Mouse (Mus musculus): ENCODE data around the gene Ecm2. TPM values are rescaled to one million over a fixed set of nuclear protein-coding genes. Genes with fewer than 3 reads are reported as not detected.
A peak's percentile ranks its signal among the peaks of the same experiment; 100 is the strongest.

Ecm2 gene
- total RNA-seq, 2 experiments from 2014 or later, result 17.1 to 20.1 TPM

- no peak for DNase-seq
- intact Hi-C loops (cut with DNase I; ENCODE audit: low total_unique reads), result no loop called here
Observed at GRCm38 (mm10) chr13:49492376-49493368, 11.9 kb upstream of the Ecm2 start, which contains the start of gene Tes3-ps. Gene Tes3-ps (plus strand): TSS chr13:49493318.

DNA sequence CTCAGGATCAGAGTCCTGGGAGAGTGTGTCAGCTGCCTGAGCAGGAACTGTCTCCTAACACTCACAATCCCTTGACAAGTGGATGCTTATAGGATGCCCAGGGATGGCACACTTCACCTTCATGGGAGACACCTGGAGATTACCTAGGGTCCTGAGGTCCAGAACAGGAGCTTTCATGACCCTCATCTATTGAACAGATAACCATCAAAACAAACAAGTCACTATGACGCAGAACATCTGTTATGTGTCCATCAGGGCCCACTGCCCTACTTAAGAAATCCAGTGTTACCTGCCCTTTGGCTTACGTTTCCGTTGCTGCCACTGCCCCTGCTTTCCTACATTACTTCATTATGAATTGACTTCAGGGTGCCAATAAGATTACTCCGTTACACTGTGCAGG, 1.2 kb downstream of the Ecm2 start:
- intact Hi-C loops (cut with DNase I; ENCODE audit: low total_unique reads), result no loop called here
- no peak for DNase-seq

- intact Hi-C loops (cut with DNase I; ENCODE audit: low total_unique reads), result no loop called here
- no peak for DNase-seq
Observed at GRCm38 (mm10) chr13:49507176-49507575, 2.6 kb downstream of the Ecm2 start.

DNA sequence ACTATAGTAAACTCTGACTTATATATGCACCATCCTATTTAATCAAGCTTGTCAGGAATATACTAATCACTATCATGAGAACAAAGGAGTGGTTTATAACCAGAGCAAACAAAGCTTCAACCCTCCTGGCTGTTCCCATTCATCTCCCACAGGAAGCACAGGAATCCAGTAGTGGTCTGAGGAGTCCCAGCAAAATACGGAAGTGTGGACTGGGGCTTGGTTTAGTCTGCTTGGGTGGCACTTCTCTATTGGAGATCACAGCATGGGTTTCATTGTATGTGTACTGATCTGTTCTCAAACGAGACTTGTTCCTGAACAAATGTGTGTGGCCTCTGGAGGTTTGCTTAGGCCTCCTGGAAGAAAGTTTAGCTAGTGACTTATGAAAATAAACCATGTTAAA, 14.2 kb downstream of the Ecm2 start:
- DNase-seq, result no peak
- intact Hi-C loops (cut with DNase I; ENCODE audit: low total_unique reads), result loop anchor here (10.0 kb wide), 1 partner anchor 64 kb away; no protein-coding TSS in a partner anchor

GRCm38 (mm10) chr13:49526235-49526634, 21.6 kb downstream of the Ecm2 start:
- intact Hi-C loops (cut with DNase I; ENCODE audit: low total_unique reads), result no loop called here
- no peak for DNase-seq

GRCm38 (mm10) chr13:49530636-49531035, 26.0 kb downstream of the Ecm2 start:
- DNase-seq, result no peak
- intact Hi-C loops (cut with DNase I; ENCODE audit: low total_unique reads), result no loop called here

- intact Hi-C loops (cut with DNase I; ENCODE audit: low total_unique reads), result no loop called here
- no peak for DNase-seq
Observed at GRCm38 (mm10) chr13:49536946-49537345, 32.3 kb downstream of the Ecm2 start.

DNA sequence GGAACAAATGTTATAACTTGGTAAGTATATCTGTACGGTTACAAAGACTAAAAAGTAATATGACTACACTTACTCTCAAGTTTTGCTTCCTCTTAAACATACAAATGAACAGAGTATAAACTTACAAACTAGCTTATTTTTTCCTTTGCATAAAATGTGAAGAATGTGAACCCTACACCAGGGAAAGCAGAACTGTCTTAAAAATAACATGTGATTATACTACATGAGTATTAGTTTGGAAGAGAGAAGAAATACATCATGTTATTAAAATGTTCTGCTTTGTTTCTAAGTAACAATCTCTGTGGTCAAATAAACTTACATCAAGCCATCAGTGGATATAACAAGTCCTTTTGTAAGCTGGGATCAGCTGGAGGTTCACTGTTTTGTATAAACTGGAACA, 34.1 kb downstream of the Ecm2 start:
- intact Hi-C loops (cut with DNase I; ENCODE audit: low total_unique reads), result no loop called here
- no peak for DNase-seq

DNA sequence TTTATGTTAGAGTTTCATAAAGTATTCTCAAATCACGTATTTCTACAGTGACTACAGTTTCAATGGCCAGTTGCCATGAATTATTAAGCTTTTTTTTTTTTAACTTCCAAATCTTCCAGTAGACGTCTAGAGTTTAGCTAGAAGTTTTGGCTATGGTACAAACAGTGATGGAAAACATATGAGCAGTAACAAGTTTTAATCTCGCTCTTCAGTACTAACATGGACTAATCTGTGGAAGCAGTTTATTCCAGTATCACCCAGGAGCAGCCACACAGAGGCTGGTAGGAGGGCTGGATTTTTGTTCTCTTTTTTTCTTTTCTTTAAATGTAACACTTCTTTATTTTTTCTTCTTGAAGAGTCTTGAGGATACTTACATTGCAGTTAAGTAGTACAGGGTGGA, 39.7 kb downstream of the Ecm2 start, which contains the start of gene Aspn:
Gene Aspn, plus strand, starts transcription at position 165 of the 400 bp plus-strand sequence.
- DNase-seq, result no peak
- intact Hi-C loops (cut with DNase I; ENCODE audit: low total_unique reads), result no loop called here

DNA sequence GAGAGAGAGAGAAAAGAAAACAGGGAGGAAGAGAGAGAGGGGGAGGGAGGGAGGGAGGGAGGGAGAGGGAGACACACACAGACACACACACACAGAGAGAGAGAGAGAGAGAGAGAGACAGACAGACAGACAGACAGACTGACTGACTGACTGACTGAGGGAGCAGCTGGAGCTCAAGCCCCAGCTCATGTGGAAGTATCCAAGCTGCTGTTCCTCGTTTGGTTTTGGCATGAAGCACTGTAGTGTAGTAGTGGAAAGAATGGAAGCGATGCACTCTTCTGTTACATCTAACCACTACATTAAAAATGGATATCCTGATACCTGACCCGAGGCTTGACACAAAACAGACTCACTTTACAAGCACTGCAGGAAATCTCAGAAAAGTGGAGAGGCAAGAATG, 41.0 kb downstream of the Ecm2 start:
- peak; percentile 6 for DNase-seq
- intact Hi-C loops (cut with DNase I; ENCODE audit: low total_unique reads), result no loop called here

- peak; percentile 9 for DNase-seq
- intact Hi-C loops (cut with DNase I; ENCODE audit: low total_unique reads), result no loop called here
Observed at GRCm38 (mm10) chr13:49546517-49546916, 41.9 kb downstream of the Ecm2 start.

DNA sequence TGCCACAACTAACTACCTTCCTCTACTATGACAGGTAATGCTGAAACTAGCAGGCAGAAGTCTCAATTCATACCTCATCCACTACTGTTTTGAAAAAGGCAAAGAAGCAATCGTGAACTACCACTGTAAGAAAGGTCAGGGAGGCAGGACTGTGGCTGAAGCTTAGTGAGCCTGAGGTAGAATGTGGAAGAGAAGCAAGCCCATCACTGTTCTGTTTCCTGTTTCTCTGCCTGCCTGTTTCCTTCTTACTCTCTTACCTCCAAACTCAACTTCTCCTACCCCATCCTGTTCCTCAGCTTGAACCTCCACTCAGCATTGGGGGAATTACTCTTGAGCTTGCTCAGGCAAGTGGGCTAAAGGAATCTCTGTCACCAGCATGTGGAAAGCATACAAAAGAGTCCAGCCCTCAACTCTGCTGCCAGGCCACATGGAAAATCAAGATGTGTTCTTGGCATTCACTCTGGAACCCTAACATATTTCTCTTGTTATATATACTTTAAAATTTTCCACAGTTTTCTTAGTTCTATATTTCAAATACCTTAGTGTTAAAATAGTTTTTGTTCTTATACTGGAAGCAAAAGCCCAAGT, 43.0 kb downstream of the Ecm2 start:
- intact Hi-C loops (cut with DNase I; ENCODE audit: low total_unique reads), result no loop called here
- no peak for DNase-seq

DNA sequence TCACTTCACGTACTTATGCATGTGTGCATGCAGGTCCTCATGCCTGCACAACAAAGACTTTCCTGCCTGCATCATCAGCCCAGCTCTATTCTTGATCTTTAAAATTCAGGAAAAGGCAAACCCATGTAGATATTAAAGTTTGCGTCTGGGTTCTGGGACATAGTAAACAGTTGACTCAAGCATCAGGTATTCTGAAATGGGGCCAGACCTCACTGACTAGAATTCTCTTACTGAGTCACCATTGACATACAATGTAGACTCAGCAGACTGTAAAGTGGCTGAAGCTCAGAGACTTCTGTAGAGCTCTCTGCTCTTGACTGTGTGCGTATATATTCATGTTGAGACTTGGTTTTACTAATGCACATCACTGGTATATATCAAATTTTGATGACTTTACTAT, 45.0 kb downstream of the Ecm2 start:
- DNase-seq, result no peak
- intact Hi-C loops (cut with DNase I; ENCODE audit: low total_unique reads), result loop anchor here (10.0 kb wide), 1 partner anchor 95 kb away; no protein-coding TSS in a partner anchor

GRCm38 (mm10) chr13:49554519-49554918, 49.9 kb downstream of the Ecm2 start:
- intact Hi-C loops (cut with DNase I; ENCODE audit: low total_unique reads), result loop anchor here (10.0 kb wide), 1 partner anchor 90 kb away; no protein-coding TSS in a partner anchor
- DNase-seq, result no peak

DNA sequence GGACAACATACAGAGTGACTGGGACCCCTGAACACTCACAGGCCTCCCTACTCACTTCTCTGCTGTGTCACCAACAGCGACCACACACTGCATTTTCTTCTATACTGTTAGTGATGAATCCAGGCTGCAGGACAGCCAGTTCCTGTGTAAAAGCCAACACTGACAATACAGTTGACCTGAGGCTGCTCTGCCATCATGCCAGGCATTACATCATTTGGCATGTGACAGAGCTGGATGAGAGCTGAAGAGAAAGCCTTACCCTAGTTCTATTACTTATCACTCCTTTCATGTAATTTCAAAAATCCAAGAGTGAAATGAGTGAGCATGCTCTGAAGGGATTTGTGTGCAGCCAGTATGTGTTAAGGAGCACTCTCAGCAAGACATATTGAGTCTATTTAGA, 51.6 kb downstream of the Ecm2 start:
- intact Hi-C loops (cut with DNase I; ENCODE audit: low total_unique reads), result loop anchor here (10.0 kb wide), 1 partner anchor 89 kb away; no protein-coding TSS in a partner anchor
- DNase-seq, result peak; percentile 22

- intact Hi-C loops (cut with DNase I; ENCODE audit: low total_unique reads), result loop anchor here (10.0 kb wide), 1 partner anchor 88 kb away; no protein-coding TSS in a partner anchor
- no peak for DNase-seq
Observed at GRCm38 (mm10) chr13:49556924-49557323, 52.3 kb downstream of the Ecm2 start.

GRCm38 (mm10) chr13:49559185-49559584, 54.6 kb downstream of the Ecm2 start:
- intact Hi-C loops (cut with DNase I; ENCODE audit: low total_unique reads), result loop anchor here (10.0 kb wide), 1 partner anchor 86 kb away; no protein-coding TSS in a partner anchor
- DNase-seq, result peak; percentile 53

- intact Hi-C loops (cut with DNase I; ENCODE audit: low total_unique reads), result no loop called here
- DNase-seq, result no peak
Observed at GRCm38 (mm10) chr13:49560886-49561285, 56.3 kb downstream of the Ecm2 start.

DNA sequence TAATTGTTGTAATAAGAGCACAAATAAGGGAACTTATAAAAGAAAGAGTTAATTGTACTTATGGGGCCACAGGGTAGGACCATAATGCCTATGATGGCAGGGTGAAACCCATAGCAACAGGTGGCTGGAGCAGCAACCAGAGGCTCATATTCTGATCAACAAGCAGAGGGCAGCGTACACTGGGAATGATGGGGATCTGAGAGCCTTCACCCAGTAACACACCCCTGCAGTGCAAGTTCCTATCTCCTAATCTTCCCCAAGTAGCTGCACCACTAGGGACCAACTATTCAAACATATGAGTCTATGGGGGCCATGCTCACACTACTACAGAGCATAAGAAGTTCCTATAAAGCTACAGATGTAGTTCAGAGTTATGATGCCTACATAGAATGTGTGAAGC, 59.7 kb downstream of the Ecm2 start:
- DNase-seq, result no peak
- intact Hi-C loops (cut with DNase I; ENCODE audit: low total_unique reads), result no loop called here

DNA sequence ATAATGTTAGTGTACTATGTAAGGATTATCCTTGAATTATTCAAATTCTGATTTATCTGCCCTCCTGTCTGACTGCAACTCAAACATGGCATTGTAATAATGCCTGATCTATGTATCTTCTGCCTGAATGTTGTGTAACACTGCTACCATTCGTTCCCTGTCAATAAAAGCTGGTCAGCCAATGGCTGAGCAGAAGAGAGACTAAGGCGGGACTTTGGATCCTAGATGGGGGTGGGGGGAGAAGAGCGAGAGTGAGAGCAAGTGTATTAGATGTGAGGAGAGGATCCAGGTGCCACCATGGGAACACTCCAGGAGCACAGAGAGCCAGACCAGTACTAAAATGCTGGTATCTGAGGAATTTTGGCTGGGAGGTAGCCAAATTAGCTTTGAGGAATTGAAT, 65.8 kb downstream of the Ecm2 start:
- intact Hi-C loops (cut with DNase I; ENCODE audit: low total_unique reads), result no loop called here
- DNase-seq, result no peak
